Mouse (Mus musculus) bone marrow macrophage, adult 2 months (primary cell): ENCODE data around the gene Ncoa7. TPM values are rescaled to one million over a fixed set of nuclear protein-coding genes. Genes with fewer than 3 reads are reported as not detected.
A peak's percentile ranks its signal among the peaks of the same experiment; 100 is the strongest.

Experiments used
- H3K27ac ChIP-seq: 2 replicates; pipeline ENCODE4 v1.5.1; 2012; ENCODE audit warnings: low read depth, low read length; ENCODE audit not compliant: insufficient read depth
- H3K4me1 ChIP-seq: 2 replicates; pipeline ENCODE4 v1.6.1; 2012; ENCODE audit warnings: low read length; ENCODE audit not compliant: control insufficient read depth, insufficient read depth
- H3K4me3 ChIP-seq: 2 replicates; pipeline ENCODE4 v1.5.1; 2012; ENCODE audit warnings: mild to moderate bottlenecking, low read length, moderate library complexity; ENCODE audit not compliant: insufficient read depth
- CTCF ChIP-seq: IDR thresholded peaks from 2 replicates; pipeline ENCODE4 v1.5.1; 2012; ENCODE audit warnings: low read depth, mild to moderate bottlenecking, low read length, moderate library complexity
- POLR2A ChIP-seq: IDR thresholded peaks from 2 replicates; pipeline ENCODE4 v1.6.1; 2012; ENCODE audit warnings: mild to moderate bottlenecking, low read depth, low read length, borderline replicate concordance
- polyA plus RNA-seq: library from polyadenylated mRNA; stranded (reverse); fragments of >200 nt; gene quantifications from 2 replicates; pipeline ENCODE4 v1.2.4, GENCODE M21; 2012; ENCODE audit not compliant: missing spikeins, insufficient read depth, insufficient read length

Ncoa7 gene
- polyA plus RNA-seq, 1 experiment: 30.0 TPM

DNA sequence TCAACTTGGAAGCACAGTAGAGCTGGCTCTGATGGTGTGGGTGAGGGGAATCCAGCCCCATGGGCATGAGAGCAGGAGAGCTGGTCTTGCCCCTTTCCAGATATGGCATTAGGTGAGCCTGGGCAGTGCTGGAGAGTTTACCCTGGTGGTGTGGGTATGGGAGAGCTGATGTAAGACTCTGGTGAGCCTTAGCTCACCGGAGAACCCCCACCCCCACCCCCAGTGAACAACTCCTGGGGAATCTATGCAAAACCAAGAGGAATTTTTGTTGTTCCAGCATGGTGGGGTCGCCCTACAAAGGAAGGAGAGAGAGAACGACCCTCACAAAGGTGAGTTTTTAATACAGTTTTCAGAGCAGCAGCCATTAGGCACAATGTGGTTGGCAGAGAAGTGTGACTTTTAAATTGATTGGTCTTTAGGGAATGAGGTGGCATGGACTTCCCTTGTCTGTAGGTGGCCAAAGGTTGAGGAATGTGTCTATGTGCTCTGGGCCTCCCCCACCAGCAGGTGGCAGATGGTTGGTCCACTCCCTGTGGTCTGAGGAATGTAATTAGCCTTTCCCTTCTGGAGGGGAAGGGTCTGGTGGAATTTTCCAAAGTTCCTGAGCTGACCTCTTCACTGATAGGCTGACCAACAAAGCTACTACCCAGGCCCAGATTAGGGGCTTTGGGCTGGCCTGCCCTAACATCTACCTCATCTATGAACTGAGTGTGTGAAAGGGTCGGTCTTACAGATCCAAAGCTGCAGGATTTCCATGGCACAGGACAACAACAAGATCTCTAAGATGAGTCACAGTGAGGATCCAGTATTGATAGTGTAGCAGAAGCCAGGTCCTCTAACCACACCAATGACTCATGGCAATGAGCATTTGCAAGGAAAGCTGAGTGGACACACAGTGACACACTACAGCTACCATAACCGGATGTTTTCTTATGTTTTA is 73.7 kb downstream of the Ncoa7 start:
- no peak overlapping the region for H3K4me3 ChIP-seq
- H3K4me1 ChIP-seq: peaks cover 9% of the 10 kb centered on the region
- H3K27ac ChIP-seq: peak overlapping the region; percentile 40; the same call in 1 of the 2 replicates
- TF ChIP-seq CTCF (no peak), POLR2A (no peak)

DNA sequence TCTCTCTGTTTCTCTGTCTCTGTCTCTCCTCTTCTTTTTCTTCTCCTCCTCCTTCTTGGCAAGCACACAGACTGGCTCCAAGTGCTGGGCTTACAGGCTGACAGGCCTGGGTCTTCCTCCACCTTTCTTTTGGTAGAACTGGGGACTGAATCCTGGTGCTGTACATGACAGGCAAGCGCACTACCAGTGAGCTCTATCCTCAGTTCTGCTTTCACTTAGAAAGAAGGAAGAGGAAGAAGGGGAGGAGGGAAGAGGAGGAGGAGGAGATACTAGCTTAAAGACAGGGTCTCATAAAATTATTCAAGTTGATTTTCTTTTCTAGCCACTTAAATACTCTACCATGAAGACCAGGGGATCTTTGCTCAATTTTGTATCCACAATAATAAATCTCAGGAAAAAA is 80.1 kb downstream of the Ncoa7 start:
- peak overlapping the region; percentile 54; the same call in 1 of the 2 replicates for H3K27ac ChIP-seq
- no peak for TF ChIP-seq POLR2A
- TF ChIP-seq CTCF: no peak
- no peak overlapping the region for H3K4me3 ChIP-seq
- peaks cover 12% of the 10 kb centered on the region for H3K4me1 ChIP-seq

DNA sequence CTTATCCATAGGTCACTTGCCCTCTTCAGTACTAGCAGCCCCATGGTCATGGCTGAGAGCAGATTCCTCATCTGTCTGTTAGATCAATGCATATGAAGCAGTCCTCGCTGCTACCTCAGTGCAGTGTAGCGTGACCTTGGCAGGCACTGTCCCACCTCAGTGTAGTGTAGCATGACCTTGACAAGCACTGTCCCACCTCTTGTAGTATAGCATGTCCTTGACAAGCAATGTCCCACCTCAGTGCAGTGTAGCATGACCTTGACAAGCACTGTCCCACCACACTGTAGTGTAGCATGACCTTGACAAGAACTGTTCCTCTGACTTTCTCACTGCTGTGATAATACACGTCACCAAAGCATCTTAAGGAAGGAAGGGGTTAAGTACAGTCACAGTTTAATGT is 82.6 kb downstream of the Ncoa7 start:
- peaks cover 12% of the 10 kb centered on the region for H3K4me1 ChIP-seq
- H3K4me3 ChIP-seq: no peak overlapping the region
- H3K27ac ChIP-seq: no peak overlapping the region
- TF ChIP-seq POLR2A (no peak), CTCF (no peak)

DNA sequence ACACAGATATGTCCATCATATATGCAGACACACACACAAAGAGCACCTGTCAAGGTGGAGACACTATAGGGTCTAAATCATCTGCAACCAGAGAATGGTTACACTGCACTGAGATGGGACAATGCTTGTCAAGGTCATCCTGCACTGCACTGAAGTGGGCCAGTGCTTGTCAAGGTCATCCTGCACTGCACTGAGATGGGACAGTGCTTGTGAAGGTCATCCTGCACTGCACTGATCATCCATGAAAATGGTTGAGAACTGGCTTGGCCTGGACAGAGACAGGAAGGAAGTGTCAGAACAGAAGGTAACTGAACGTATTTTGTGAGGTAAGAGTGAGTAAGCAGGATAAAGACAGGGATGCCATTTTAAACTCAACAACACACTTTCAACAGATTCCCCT is 83.2 kb downstream of the Ncoa7 start:
- Histone ChIP-seq H3K4me1 (peaks cover 12% of the 10 kb centered on the region), H3K4me3 (no peak overlapping the region), H3K27ac (no peak overlapping the region)
- no peak for TF ChIP-seq POLR2A
- TF ChIP-seq CTCF: no peak

DNA sequence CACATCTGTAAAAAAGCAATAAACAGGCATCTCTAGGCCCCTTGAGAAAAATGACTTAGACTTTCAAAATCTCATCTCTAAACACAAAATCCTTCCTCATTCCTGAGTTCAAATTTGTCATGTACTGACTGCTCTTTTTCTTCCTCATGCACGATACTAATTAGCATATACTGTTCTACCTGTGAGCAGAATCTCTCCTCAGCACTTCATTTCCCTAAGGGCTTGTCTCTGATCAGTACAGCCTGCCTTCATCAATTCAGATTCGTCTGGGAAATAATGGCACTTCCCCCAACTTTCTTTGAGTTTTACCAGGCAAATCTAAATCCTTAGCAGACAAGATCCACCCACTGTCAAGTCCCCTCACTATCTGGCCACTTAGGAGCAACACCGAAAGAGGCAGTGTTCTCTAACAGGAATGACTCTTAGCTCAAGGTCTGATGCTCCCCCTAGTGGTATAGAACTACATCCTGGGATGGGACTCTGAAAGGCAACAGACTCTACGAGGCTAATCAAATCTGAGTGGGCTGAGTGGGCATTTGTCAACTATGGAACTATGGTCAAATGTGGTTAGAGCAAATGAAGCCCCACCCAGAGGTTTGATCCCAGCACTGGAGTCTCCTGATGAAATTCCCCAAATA is 84.3 kb downstream of the Ncoa7 start:
- H3K27ac ChIP-seq: no peak overlapping the region
- TF ChIP-seq CTCF (no peak), POLR2A (no peak)
- peaks cover 12% of the 10 kb centered on the region for H3K4me1 ChIP-seq
- H3K4me3 ChIP-seq: no peak overlapping the region

DNA sequence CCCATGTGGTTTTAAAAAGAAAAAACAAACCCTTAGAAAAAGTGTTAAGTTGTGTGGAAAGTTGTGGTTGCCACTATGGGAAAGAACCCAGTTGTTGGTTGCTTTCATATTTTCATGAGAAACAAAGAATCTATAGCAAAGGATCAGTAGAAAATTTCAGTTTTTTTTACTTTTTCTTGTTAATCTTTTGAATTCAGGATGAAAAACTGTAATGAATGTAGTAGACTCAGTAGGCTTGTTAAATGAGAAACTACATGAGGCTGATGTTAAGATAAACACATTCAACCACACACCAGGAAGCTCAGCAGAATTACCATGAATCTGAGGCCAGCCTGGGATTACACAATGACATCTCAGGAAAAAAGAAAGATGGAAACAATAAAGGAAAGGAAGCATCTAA is 87.0 kb downstream of the Ncoa7 start:
- Histone ChIP-seq H3K27ac (no peak overlapping the region), H3K4me1 (peaks cover 7% of the 10 kb centered on the region), H3K4me3 (no peak overlapping the region)
- TF ChIP-seq CTCF (no peak), POLR2A (no peak)

DNA sequence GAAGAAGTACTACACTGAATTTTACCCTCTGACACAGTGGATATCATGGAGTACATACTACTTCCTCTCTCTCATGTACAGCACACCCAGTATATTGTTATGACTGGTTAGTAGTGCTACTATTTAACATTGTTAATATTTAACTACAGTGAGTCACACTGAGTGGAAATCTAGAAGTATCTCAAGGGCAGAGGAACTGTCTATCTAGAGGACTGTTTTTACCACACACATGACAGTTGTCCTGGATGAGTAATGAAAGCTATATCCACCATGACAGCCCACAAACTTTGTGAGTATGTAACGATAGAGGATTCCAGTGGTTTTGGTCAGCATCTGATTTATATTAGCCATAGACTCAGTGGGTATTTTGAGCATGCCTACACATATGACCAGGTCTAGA is 90.6 kb downstream of the Ncoa7 start:
- Histone ChIP-seq H3K27ac (no peak overlapping the region), H3K4me3 (no peak overlapping the region), H3K4me1 (peaks cover 2% of the 10 kb centered on the region; the same call in 1 of the 2 replicates)
- TF ChIP-seq POLR2A: no peak
- no peak for TF ChIP-seq CTCF

DNA sequence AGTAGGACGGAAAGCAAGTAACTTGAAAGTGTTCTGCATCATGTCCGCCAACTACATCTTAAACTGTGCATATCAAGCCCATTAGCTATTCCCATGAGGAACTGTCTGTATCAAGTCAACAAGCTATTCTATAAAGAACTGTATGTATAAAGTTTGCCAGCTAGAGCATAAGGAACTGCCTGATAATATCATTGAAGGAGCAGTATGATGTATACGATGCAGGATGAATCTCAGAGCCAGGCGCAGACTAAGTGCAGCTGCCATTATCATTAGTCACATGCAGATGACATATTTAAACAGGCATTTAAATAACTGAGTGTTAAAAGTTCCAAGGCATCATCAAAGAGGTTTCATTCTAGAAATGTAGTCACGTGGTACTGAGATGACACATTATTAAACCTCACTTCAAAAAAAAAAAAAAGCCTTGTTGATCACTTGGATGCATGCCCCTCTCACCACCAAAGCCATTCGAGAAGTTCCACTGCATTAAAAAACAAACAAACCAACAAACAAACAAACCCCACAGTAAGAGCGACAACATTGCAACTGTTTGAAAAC is 93.2 kb downstream of the Ncoa7 start:
- H3K4me1 ChIP-seq: peaks cover 2% of the 10 kb centered on the region; the same call in 1 of the 2 replicates
- no peak overlapping the region for H3K27ac ChIP-seq
- TF ChIP-seq CTCF: no peak
- no peak for TF ChIP-seq POLR2A
- H3K4me3 ChIP-seq: no peak overlapping the region

DNA sequence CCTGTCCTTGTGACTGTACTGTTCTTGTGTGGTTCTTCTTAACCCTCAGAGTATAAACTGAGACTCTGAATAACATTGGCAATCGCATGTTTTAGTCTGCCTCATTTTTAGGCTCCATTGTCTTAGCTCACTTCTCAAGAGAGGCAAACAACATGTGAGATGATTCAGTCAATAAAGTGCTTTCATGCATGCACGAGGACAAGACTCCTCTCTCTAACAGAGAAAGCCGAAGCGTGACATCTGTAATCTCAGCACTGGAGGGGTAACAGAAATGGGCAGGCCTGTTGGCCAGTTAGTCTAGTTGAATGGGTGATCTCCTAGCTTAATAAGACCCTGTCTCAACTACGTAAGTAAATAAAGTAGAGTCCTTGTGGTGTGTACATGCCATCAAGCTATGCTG is 95.1 kb downstream of the Ncoa7 start:
- no peak for TF ChIP-seq POLR2A
- H3K27ac ChIP-seq: no peak overlapping the region
- H3K4me1 ChIP-seq: peaks cover under 1% of the 10 kb centered on the region; the same call in 1 of the 2 replicates
- no peak overlapping the region for H3K4me3 ChIP-seq

DNA sequence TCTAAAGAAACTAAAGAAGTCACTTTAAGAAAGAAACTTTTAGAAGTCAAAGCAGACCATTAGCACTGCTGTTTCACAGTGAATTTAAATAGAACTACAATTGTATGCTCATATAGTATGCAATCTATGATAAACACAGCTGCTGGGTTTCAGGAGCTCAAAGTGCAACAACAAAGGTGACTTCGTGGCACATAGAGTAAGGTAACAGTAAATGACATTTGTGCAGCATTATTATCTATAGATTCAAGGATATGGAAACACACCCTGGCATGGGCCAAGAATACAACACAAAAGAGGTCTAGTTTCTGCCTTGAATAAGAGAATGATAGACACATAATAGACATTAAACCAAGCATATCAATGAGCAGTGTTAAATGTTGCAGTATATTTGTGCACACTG is 100.5 kb downstream of the Ncoa7 start:
- H3K4me3 ChIP-seq: no peak overlapping the region
- no peaks in the 10 kb centered on the region for H3K4me1 ChIP-seq
- TF ChIP-seq CTCF (no peak), POLR2A (no peak)
- H3K27ac ChIP-seq: no peak overlapping the region
